Mouse (Mus musculus): ENCODE data around the gene Lrrc3. TPM values are rescaled to one million over a fixed set of nuclear protein-coding genes. Genes with fewer than 3 reads are reported as not detected.

The Lrrc3 gene
- polyA plus RNA-seq, 1 experiment from 2014 or later, result 19.6 TPM

Other genes starting within 250 kb of the Lrrc3 start
- 0.94 and 1.2 TPM in 2 replicates for gene Tspear, start 216.0 kb downstream of the Lrrc3 start, polyA plus RNA-seq (2014; fragmentation: Nextera tagmentation; extraction: Ambion mirVana)
- gene Gm19402, start 211.8 kb downstream of the Lrrc3 start, polyA plus RNA-seq (2014; fragmentation: Nextera tagmentation; extraction: Ambion mirVana), result not detected in 2 replicates
- gene Gm9508, start 205.3 kb downstream of the Lrrc3 start, polyA plus RNA-seq (2014; fragmentation: Nextera tagmentation; extraction: Ambion mirVana), result not detected in 2 replicates
- gene Gm10272, start 195.9 kb downstream of the Lrrc3 start, polyA plus RNA-seq (2014; fragmentation: Nextera tagmentation; extraction: Ambion mirVana), result not detected in 2 replicates
- not detected in 2 replicates for gene Gm10024, start 191.1 kb downstream of the Lrrc3 start, polyA plus RNA-seq (2014; fragmentation: Nextera tagmentation; extraction: Ambion mirVana)
- gene Gm10142, start 186.7 kb downstream of the Lrrc3 start, polyA plus RNA-seq (2014; fragmentation: Nextera tagmentation; extraction: Ambion mirVana), result not detected in 2 replicates
- gene Krtap12-1, start 181.9 kb downstream of the Lrrc3 start, polyA plus RNA-seq (2014; fragmentation: Nextera tagmentation; extraction: Ambion mirVana), result not detected in 2 replicates
- gene Gm10100, start 176.1 kb downstream of the Lrrc3 start, polyA plus RNA-seq (2014; fragmentation: Nextera tagmentation; extraction: Ambion mirVana), result not detected in 2 replicates
- not detected in 2 replicates for gene Gm18596, start 159.9 kb downstream of the Lrrc3 start, polyA plus RNA-seq (2014; fragmentation: Nextera tagmentation; extraction: Ambion mirVana)
- gene Gm9736, start 151.2 kb downstream of the Lrrc3 start, polyA plus RNA-seq (2014; fragmentation: Nextera tagmentation; extraction: Ambion mirVana), result not detected in 2 replicates
- gene Gm3233, start 142.9 kb downstream of the Lrrc3 start, polyA plus RNA-seq (2014; fragmentation: Nextera tagmentation; extraction: Ambion mirVana), result not detected in 2 replicates
- gene Gm3238, start 131.2 kb downstream of the Lrrc3 start, polyA plus RNA-seq (2014; fragmentation: Nextera tagmentation; extraction: Ambion mirVana), result not detected in 2 replicates
- gene Gm7138, start 125.6 kb downstream of the Lrrc3 start, polyA plus RNA-seq (2014; fragmentation: Nextera tagmentation; extraction: Ambion mirVana), result not detected in 2 replicates
- not detected in 2 replicates for gene Gm3250, start 120.0 kb downstream of the Lrrc3 start, polyA plus RNA-seq (2014; fragmentation: Nextera tagmentation; extraction: Ambion mirVana)
- gene Gm7137, start 114.3 kb downstream of the Lrrc3 start, polyA plus RNA-seq (2014; fragmentation: Nextera tagmentation; extraction: Ambion mirVana), result not detected in 2 replicates
- not detected in 2 replicates for gene Gm9639, start 107.5 kb downstream of the Lrrc3 start, polyA plus RNA-seq (2014; fragmentation: Nextera tagmentation; extraction: Ambion mirVana)
- gene Gm19668, start 103.4 kb downstream of the Lrrc3 start, polyA plus RNA-seq (2014; fragmentation: Nextera tagmentation; extraction: Ambion mirVana), result not detected in 2 replicates
- gene Gm9507, start 90.7 kb downstream of the Lrrc3 start, polyA plus RNA-seq (2014; fragmentation: Nextera tagmentation; extraction: Ambion mirVana), result not detected in 2 replicates
- gene Gm2696, start 87.9 kb downstream of the Lrrc3 start, polyA plus RNA-seq (2014; fragmentation: Nextera tagmentation; extraction: Ambion mirVana), result not detected in 2 replicates
- not detected in 2 replicates for gene Krtap10-4, start 75.4 kb downstream of the Lrrc3 start, polyA plus RNA-seq (2014; fragmentation: Nextera tagmentation; extraction: Ambion mirVana)
- gene Krtap10-10, start 66.6 kb downstream of the Lrrc3 start, polyA plus RNA-seq (2014; fragmentation: Nextera tagmentation; extraction: Ambion mirVana), result not detected in 2 replicates
- gene Gm36176, start 55.7 kb downstream of the Lrrc3 start, polyA plus RNA-seq (2014; fragmentation: Nextera tagmentation; extraction: Ambion mirVana), result not detected in 2 replicates
- gene Gm10318, start 49.7 kb downstream of the Lrrc3 start, polyA plus RNA-seq (2014; fragmentation: Nextera tagmentation; extraction: Ambion mirVana), result not detected in 2 replicates
- not detected in 2 replicates for gene Gm3285, start 40.6 kb downstream of the Lrrc3 start, polyA plus RNA-seq (2014; fragmentation: Nextera tagmentation; extraction: Ambion mirVana)
- gene Trpm2, start 68.0 kb upstream of the Lrrc3 start, polyA plus RNA-seq (2014; fragmentation: Nextera tagmentation; extraction: Ambion mirVana), result 6.3 and 6.4 TPM in 2 replicates
- 46.9 and 48.1 TPM in 2 replicates for gene 1810043G02Rik, start 76.0 kb upstream of the Lrrc3 start, polyA plus RNA-seq (2014; fragmentation: Nextera tagmentation; extraction: Ambion mirVana)
- gene Pfkl, start 107.5 kb upstream of the Lrrc3 start, polyA plus RNA-seq (2014; fragmentation: Nextera tagmentation; extraction: Ambion mirVana), result 93.5 and 98.2 TPM in 2 replicates
- gene Dnmt3l, start 139.4 kb upstream of the Lrrc3 start, polyA plus RNA-seq (2014; fragmentation: Nextera tagmentation; extraction: Ambion mirVana), result not detected in 2 replicates
- 0.09 and 0.15 TPM in 2 replicates for gene Aire, start 141.1 kb upstream of the Lrrc3 start, polyA plus RNA-seq (2014; fragmentation: Nextera tagmentation; extraction: Ambion mirVana)
- 0.79 and 1.1 TPM in 2 replicates for gene Icosl, start 166.8 kb upstream of the Lrrc3 start, polyA plus RNA-seq (2014; fragmentation: Nextera tagmentation; extraction: Ambion mirVana)

All from hindbrain, embryonic 14.5 days (tissue).